Mouse (Mus musculus) thymus, postnatal 36 days (tissue): Measurements from ENCODE around the gene Gm20683.

ENCODE experiments used
- DNase-seq, 2 experiments: peaks; one replicate each; pipeline ENCODE4 v3.0.0; 2022; ENCODE audit warnings: mixed read lengths in 2 of 2

Gene Gm20683

DNA sequence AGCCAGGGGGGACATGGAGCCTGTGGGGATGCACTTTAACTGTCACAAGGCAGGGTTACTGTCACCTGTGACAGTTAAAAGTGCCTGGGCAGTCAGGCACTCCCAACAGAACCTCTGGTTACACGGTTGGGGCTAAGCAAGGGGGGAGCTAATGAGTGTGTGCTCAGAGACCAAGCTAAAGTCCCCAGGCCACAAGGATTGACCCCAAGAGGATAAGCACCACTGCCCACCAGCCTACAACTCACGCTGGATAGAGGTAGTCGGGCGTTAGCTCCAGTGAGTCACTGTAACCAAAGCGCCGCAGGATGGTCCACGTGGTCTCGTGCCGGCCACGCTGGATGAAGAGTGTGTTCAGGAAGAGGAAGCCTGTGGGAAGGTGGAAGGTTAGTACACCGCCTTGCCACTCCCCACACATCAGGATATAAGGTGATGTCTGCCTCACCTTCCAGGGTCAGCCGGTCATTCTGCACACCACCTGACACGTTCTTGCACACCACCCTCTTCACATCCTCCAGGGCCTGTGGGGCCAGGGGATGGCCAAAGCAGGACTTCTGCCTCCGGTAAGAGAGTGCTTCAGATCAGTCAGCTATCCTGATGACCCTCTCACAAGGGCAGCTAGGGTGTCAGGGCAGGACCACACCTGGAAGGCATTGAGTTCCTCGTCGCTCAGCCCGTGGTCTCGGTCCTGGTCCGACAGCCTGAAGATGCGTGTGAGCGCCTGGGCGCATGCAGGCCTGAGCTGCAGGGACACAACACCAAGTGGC is at the start of gene Gm20683:
TSS of gene Gm20683 (minus strand) at position 647 of the 764 bp plus-strand sequence.
- no peak for DNase-seq

- DNase-seq: no peak
These were observed 47.3 kb upstream of the Gm20683 start for GRCm38 (mm10) chr17:25888837-25889236.

DNA sequence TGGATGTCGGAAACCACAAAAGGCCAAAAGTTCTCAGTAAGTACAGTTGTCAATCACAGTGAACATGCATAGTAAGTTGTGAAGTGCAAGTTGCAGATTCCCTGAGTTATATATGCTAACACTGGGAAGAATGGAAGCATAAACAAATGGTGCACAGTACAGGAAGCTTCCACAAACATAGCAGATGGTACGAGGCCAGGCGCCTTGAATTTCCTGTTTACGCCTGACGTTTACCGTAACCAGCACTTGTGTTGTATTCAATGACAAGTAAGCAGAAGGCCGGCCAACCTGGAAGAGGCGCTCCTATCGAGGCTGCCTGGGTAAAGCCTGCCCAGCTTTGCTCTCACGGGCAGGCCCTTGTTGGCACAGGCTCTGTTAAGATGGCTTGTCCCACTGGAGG is 45.9 kb upstream of the Gm20683 start:
- DNase-seq: no peak

GRCm38 (mm10) chr17:25886806-25887205 is 45.2 kb upstream of the Gm20683 start:
- DNase-seq: no peak

DNA sequence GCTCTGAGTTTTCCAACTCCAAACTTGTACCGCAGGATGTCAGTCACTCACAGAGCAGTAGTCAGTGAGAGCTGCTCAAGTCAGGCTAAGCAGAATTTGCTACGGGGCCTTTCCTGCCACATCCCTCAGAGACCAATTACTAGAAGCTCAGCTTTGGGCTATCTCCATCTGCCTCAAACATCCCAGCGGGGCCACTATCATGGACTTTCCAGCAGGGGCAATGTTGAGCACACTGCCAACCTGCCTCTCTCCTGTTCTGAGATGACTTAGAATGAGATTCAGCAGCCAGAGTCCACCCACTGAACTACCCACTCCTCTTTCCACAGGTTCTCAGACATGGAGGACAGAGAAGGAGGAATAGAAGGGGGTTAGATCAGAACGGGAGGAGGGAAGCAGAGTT is 44.1 kb upstream of the Gm20683 start:
- DNase-seq: peak in 1 of 2 experiments; percentile 24

DNA sequence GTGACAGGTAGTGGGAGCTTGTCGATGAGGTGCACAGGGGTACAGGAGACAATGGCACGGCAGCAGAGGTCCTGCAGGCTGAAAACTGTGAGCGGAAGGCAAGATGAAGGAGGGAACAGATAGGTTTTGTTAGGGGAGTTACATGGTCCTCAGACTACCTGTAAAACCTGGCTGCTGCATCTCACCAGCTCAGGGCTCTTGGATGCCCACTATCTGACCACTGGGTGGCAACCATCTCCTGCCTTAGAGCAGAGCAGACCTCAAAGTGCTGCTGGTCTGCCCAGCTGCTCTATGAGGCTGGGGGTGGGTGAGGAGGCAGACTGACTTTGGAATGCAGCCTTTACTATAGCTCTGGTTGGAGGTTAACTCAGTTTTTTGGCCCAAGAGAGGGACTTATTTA is 42.3 kb upstream of the Gm20683 start:
- no peak for DNase-seq

- no peak for DNase-seq
These were observed 41.7 kb upstream of the Gm20683 start for GRCm38 (mm10) chr17:25883268-25883667.

DNA sequence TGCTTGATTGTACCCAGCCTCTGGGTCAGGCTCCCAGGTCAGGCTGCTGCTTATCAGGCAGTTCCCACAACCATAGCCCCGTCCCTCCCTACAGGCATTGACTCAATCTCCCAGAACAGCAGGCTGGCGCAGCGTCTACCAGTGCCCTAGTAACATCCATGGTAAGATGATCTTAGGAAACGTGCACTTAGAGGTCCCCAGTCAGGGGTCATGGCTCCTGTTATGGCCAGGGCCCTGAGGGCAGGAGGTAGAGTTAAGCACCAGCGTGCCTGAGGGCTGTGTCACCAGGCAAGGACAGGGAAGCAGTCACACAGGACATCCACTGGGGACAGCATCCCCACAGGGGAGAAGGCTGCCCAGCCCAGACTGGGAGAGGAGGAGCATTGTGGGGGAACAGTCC is 40.7 kb upstream of the Gm20683 start:
- no peak for DNase-seq

DNA sequence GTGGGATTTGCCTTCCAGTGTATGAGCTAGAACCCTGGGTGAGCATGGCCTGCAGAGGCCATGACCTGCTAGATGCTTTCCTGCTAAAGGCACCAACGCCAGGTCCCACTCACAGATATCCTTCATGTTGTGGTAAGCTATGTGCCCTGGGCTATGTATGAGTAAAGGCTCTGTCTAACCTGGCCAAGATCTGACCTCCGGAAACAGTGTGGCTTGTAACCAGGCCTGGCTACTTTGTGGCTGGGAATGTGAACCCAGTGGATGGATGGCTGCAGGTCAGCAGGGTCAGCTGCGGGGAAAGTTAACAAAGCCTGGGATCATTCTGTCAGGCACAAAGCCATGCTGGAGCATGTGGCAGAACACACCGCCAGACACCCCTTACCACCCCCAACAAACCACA is 40.1 kb upstream of the Gm20683 start:
- DNase-seq: no peak

DNA sequence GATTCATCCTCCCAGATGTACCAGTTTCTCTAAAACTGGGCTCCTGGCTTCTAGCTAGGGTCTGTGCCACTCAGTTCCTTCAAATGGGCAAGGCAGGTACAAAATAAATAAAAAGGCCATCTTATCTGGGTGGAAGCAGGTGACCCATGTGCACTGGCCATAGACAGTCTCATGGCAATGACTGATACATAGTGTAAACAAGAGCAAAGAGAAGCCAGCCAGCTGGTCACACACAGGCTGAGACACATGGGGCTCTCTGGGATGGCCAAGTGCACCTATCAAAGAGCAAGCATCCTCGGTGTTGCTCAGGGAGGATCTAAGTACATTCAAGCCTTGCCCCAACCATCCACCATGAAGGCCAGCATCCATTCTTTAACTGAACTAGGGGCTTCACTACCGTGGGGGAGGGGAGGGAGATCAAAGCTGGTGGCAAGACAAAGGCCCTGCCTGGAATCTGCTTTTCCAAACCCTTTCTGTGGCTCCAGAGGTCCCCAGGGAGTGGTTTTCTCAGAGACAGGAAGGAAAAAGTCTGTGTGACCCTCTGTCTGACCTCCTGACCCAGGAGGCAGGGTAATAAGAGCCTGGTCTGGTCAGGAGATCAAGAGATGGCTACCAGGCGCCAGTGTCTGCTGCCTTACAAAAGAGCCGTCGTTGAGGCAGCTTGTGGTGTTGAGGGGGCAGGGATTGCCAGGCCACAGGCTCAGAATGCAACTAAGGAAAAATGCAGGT is 39.5 kb upstream of the Gm20683 start:
- DNase-seq: no peak

- DNase-seq: no peak
These were observed 38.8 kb upstream of the Gm20683 start, which contains the start of gene Wfikkn1 for GRCm38 (mm10) chr17:25880196-25880910. Wfikkn1 (minus strand) TSS chr17:25880858.

DNA sequence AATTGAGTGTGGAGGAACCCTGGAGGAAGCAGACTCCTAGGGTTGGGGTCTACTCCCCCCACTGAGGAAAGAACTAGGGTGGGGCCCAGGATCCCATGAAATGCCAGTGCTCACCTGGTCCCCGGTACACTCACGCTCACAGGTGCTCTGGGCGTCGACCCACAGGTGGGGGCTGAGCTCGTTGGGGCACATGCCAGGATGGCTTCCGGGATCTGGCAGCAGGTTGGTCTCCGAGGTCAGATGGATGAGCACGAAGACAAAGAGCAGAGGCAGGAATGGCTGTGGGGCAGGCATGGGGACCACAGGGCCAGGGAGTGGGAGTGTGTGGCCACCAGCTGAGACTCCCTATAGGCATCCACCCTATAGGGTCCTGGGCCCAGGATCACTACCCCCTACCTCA is 38.2 kb upstream of the Gm20683 start:
- DNase-seq: no peak

DNA sequence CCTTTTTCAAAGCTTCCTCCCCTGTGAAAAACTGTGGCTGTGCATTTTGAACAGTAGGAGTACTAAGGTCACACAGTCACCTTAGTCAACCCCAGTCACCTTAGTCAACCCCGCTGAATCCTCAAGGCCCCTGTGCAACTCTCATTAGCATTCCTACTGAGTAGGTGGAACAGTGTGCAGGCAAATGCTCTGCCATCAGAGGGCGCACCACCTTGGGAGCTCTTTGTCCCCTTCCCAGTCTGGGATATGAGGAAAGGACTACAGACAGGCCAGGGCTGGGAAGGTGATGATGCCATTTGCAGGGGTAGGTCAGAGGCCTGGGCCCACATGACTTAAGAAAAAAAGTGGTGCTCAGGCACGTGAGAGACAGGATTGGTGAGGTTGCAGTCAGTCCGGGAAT is 37.7 kb upstream of the Gm20683 start:
- peak in 1 of 2 experiments; percentile 25 for DNase-seq

GRCm38 (mm10) chr17:25878611-25879180 is 37.1 kb upstream of the Gm20683 start:
- no peak for DNase-seq

- DNase-seq: no peak
These were observed 36.4 kb upstream of the Gm20683 start for GRCm38 (mm10) chr17:25877741-25878610.

GRCm38 (mm10) chr17:25877025-25877424 is 35.5 kb upstream of the Gm20683 start:
- DNase-seq: no peak

DNA sequence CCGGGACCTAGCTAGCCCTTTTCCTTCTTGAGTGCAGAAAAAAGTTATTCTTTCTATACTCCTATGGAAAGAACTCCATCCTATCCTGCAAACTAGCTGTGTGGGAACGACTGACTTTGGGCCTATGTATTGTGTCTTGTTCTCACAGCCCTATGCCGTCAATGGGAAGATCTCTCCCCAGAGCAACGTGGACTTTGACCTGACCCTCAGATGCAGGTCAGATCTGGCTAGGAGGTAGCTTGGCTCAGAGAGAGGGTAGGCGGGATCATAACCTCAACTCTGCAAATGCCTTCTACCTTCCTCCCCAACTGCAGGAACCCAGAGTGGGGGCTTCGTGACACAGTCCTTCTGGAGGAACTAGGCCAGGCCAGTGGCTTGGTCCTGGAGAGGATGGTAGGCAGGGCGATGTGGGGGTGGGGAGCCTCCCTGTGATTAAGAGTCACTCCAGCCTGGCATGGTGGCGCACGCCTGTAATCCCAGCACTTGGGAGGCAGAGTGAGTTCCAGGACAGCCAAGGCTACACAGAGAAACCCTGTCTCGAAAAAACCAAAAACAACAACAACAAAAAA is 34.9 kb upstream of the Gm20683 start:
- DNase-seq: no peak

GRCm38 (mm10) chr17:25875171-25876136 is 33.9 kb upstream of the Gm20683 start:
- DNase-seq: peak; percentile 81 to 86

GRCm38 (mm10) chr17:25874721-25875170 is 33.2 kb upstream of the Gm20683 start, which contains the start of gene Mettl26:
Mettl26 (plus strand) TSS chr17:25875074.
- peak; percentile 89 to 94 for DNase-seq

DNA sequence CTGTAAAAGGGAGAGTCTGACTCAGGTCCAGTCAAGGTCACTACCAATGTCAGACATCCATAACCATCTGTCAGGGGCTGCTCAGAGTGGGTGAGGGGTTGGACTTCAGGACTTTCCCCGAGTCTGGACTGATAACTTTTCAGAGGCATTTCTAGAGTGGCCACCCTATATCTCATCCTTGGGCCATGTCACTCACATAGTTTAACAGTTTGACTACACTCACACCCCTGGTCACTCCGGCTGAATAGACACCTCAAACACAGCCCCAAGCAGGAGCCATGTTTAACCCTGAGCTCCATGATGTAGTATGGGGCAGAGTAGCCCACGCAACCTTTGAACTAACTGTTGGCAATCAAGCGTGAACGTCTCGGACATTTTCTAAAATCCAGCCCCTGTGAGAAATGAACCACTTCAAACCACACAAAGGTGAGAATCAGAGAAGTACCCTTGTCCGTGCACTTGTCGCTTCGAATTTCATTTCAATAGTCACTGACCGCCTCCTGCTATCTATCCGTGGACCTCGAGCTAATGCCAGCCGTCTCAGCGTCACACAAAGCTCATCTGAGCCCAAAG is 32.7 kb upstream of the Gm20683 start:
- no peak for DNase-seq
